Mouse (Mus musculus): ENCODE results near the gene Rps19. TPM values are rescaled to one million over a fixed set of nuclear protein-coding genes. Genes with fewer than 3 reads are reported as not detected.
A peak's percentile ranks its signal among the peaks of the same experiment; 100 is the strongest.
"Not testable (repeated sequence)": the region's sequence is repeated elsewhere in the genome, so short reads cannot be mapped to it uniquely, and the experiment has no call there.

Rps19 gene
- polyA plus RNA-seq, 1 experiment from 2014 or later, result 3,302 TPM

DNA sequence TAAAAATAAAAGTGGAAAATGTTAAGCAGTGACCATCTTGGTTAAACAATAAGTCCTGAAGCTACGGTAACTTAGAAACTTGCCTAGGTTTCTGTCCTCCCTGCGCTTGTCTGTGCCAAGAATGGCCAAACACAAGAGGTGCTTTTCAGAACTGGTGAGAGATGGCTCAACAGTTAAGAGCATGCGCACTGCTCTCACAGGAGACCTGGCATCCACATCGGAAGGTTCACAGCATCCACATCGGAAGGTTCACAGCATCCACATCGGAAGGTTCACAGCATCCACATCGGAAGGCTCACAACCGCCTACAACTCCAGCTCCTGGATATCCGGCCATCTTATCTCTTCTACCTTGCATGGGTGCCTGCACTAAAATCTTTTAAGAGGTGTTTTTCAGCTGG, 39.0 kb upstream of the Rps19 start:
- Histone ChIP-seq H3K4me2 (replicated peaks; ENCODE audit: low read depth, low read length) (no peak overlapping the region), H3K9me3 (ENCODE audit: low read length) (no peaks in the 10 kb centered on the region), H3K27me3 (replicated peaks; ENCODE audit: insufficient read depth, low read length) (no peaks in the 10 kb centered on the region), H3K4me3 (ENCODE audit: low read depth, low read length) (no peak overlapping the region), H3K27ac (ENCODE audit: low read length) (no peak overlapping the region), H3K9ac (replicated peaks; ENCODE audit: low read depth) (no peak overlapping the region), H3K4me1 (ENCODE audit: insufficient read depth, low read depth, low read length) (no peaks in the 10 kb centered on the region), H3K36me3 (ENCODE audit: insufficient read depth, low read length) (no peaks in the 10 kb centered on the region)
- no peak for ATAC-seq
- DNase-seq (ENCODE audit: low spot score), result no peak
- 78% methylated on average over 9 of the region's 9 CpGs for WGBS
- no peak for TF ChIP-seq EP300 (IDR thresholded peaks at IDR 0.05)
- no peak for TF ChIP-seq CTCF (IDR thresholded peaks at IDR 0.05)

GRCm38 (mm10) chr7:24845713-24846112, 38.5 kb upstream of the Rps19 start:
- 2% methylated on average over 6 of the region's 6 CpGs for WGBS
- H3K9ac ChIP-seq (replicated peaks; ENCODE audit: low read depth), result no peak overlapping the region
- no peaks in the 10 kb centered on the region for H3K36me3 ChIP-seq (ENCODE audit: insufficient read depth, low read length)
- H3K4me3 ChIP-seq (ENCODE audit: low read depth, low read length), result no peak overlapping the region
- DNase-seq (ENCODE audit: low spot score) (peak; percentile 37), ATAC-seq (no peak)
- no peak overlapping the region for H3K4me2 ChIP-seq (replicated peaks; ENCODE audit: low read depth, low read length)
- H3K27me3 ChIP-seq (replicated peaks; ENCODE audit: insufficient read depth, low read length), result no peaks in the 10 kb centered on the region
- peak; percentile 23 for TF ChIP-seq CTCF (IDR thresholded peaks at IDR 0.05)
- TF ChIP-seq EP300 (IDR thresholded peaks at IDR 0.05), result no peak
- H3K27ac ChIP-seq (ENCODE audit: low read length), result no peak overlapping the region
- no peaks in the 10 kb centered on the region for H3K4me1 ChIP-seq (ENCODE audit: insufficient read depth, low read depth, low read length)
- H3K9me3 ChIP-seq (ENCODE audit: low read length), result no peaks in the 10 kb centered on the region

GRCm38 (mm10) chr7:24846576-24846975, 37.6 kb upstream of the Rps19 start:
- H3K9ac ChIP-seq (replicated peaks; ENCODE audit: low read depth); ATAC-seq: not testable (repeated sequence)
- WGBS, result 28% methylated on average over 2 of the region's 2 CpGs

GRCm38 (mm10) chr7:24850162-24850561, 34.0 kb upstream of the Rps19 start:
- no peak for TF ChIP-seq EP300 (IDR thresholded peaks at IDR 0.05)
- ATAC-seq (no peak), DNase-seq (ENCODE audit: low spot score) (no peak)
- Histone ChIP-seq H3K27ac (ENCODE audit: low read length) (no peak overlapping the region), H3K4me1 (ENCODE audit: insufficient read depth, low read depth, low read length) (no peaks in the 10 kb centered on the region), H3K36me3 (ENCODE audit: insufficient read depth, low read length) (no peaks in the 10 kb centered on the region), H3K4me3 (ENCODE audit: low read depth, low read length) (no peak overlapping the region), H3K9ac (replicated peaks; ENCODE audit: low read depth) (no peak overlapping the region), H3K4me2 (replicated peaks; ENCODE audit: low read depth, low read length) (no peak overlapping the region), H3K9me3 (ENCODE audit: low read length) (no peaks in the 10 kb centered on the region), H3K27me3 (replicated peaks; ENCODE audit: insufficient read depth, low read length) (no peaks in the 10 kb centered on the region)
- WGBS, result 13% methylated on average over 5 of the region's 5 CpGs

More at GRCm38 (mm10) chr7:24846576-24846975, 37.6 kb upstream of the Rps19 start:
- not testable (repeated sequence) for H3K4me3 ChIP-seq (ENCODE audit: low read depth, low read length); H3K36me3 ChIP-seq (ENCODE audit: insufficient read depth, low read length); H3K27me3 ChIP-seq (replicated peaks; ENCODE audit: insufficient read depth, low read length); DNase-seq (ENCODE audit: low spot score); H3K27ac ChIP-seq (ENCODE audit: low read length); H3K4me2 ChIP-seq (replicated peaks; ENCODE audit: low read depth, low read length); H3K4me1 ChIP-seq (ENCODE audit: insufficient read depth, low read depth, low read length); H3K9me3 ChIP-seq (ENCODE audit: low read length)

- no peaks in the 10 kb centered on the region for H3K4me1 ChIP-seq (ENCODE audit: insufficient read depth, low read depth, low read length)
- peak; percentile 37 for DNase-seq (ENCODE audit: low spot score)
- no peaks in the 10 kb centered on the region for H3K27me3 ChIP-seq (replicated peaks; ENCODE audit: insufficient read depth, low read length)
- 20% methylated on average over 6 of the region's 6 CpGs for WGBS
- H3K4me2 ChIP-seq (replicated peaks; ENCODE audit: low read depth, low read length), result no peak overlapping the region
- ATAC-seq, result no peak; the same call in 1 of the 2 replicates
- H3K9ac ChIP-seq (replicated peaks; ENCODE audit: low read depth), result no peak overlapping the region
- H3K27ac ChIP-seq (ENCODE audit: low read length), result no peak overlapping the region
- H3K9me3 ChIP-seq (ENCODE audit: low read length), result no peaks in the 10 kb centered on the region
- no peak overlapping the region for H3K4me3 ChIP-seq (ENCODE audit: low read depth, low read length)
- TF ChIP-seq EP300 (IDR thresholded peaks at IDR 0.05) (no peak), CTCF (IDR thresholded peaks at IDR 0.05) (no peak)
- H3K36me3 ChIP-seq (ENCODE audit: insufficient read depth, low read length), result no peaks in the 10 kb centered on the region
These were observed 33.3 kb upstream of the Rps19 start for GRCm38 (mm10) chr7:24850899-24851303.

DNA sequence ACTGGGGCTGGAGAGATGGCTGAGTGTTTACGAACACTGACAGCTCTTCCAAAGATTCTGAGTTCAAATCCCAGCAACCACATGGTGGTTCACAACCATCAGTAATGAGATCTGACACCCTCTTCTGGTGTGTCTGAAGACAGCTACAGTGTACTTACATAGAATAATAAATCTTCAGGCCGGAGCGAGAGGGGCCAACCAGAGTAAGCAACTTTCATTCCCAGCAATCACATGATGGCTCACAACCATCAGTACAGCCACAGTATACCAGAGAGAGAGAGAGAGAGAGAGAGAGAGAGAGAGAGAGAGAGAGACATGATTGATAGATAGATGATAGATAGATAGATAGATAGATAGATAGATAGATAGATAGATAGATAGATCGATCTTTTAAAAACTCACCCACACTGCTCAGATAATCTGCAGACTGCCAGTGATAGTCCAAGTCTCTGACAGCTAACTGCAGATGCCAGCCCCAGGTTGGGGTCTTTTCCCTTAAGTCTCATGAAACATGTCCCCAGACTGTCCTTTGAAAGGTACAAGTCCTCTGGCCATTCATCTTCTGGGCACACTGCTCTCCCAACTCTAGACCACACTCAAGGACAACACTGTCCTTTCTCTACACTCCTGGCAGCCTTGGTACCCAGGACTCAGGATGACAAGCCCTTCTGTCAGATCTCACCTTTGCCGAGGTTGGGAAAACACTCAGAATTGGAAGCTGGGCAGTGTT, 32.4 kb upstream of the Rps19 start:
- Histone ChIP-seq H3K27ac (ENCODE audit: low read length) (no peak overlapping the region), H3K9me3 (ENCODE audit: low read length) (no peaks in the 10 kb centered on the region), H3K27me3 (replicated peaks; ENCODE audit: insufficient read depth, low read length) (no peaks in the 10 kb centered on the region), H3K9ac (replicated peaks; ENCODE audit: low read depth) (no peak overlapping the region), H3K36me3 (ENCODE audit: insufficient read depth, low read length) (no peaks in the 10 kb centered on the region), H3K4me1 (ENCODE audit: insufficient read depth, low read depth, low read length) (no peaks in the 10 kb centered on the region), H3K4me3 (ENCODE audit: low read depth, low read length) (no peak overlapping the region), H3K4me2 (replicated peaks; ENCODE audit: low read depth, low read length) (no peak overlapping the region)
- ATAC-seq, result no peak
- no peak for TF ChIP-seq CTCF (IDR thresholded peaks at IDR 0.05)
- no peak for TF ChIP-seq EP300 (IDR thresholded peaks at IDR 0.05)
- 65% methylated on average over 5 of the region's 5 CpGs for WGBS
- no peak for DNase-seq (ENCODE audit: low spot score)

Measured in lung, postnatal 0 days (tissue).